Mouse (Mus musculus) thymus, adult 18-20 months (tissue): ENCODE results near the gene Csnk1d.
A peak's percentile ranks its signal among the peaks of the same experiment; 100 is the strongest.

Experiments used
- DNase-seq, 2 experiments: peaks; one replicate each; pipeline ENCODE4 v3.0.0; 2022; ENCODE audit warnings: mixed read lengths in 2 of 2

Gene Csnk1d

GRCm38 (mm10) chr11:120951731-120952730 is 39.1 kb downstream of the Csnk1d start:
- DNase-seq: no peak

DNA sequence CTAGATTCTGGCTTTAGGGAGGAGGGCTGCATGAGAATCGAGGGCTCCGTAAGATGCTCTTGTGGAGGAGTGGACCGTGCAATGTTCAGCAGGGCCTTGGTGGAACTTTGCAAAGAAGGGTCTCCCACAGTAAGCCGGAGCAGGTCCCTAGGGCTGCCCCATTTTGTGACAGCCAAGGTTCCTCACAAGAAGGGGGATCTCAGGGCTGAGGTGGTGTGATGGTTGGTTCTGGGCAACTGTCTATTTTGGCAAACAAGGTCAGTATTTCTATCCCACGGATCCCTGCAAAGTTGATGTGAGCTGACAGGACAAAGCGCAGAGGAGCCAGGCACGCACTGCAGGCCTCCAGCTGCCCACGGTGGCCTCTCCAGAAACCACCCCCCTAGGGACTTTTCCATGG is 39.9 kb downstream of the Csnk1d start:
- DNase-seq: no peak

DNA sequence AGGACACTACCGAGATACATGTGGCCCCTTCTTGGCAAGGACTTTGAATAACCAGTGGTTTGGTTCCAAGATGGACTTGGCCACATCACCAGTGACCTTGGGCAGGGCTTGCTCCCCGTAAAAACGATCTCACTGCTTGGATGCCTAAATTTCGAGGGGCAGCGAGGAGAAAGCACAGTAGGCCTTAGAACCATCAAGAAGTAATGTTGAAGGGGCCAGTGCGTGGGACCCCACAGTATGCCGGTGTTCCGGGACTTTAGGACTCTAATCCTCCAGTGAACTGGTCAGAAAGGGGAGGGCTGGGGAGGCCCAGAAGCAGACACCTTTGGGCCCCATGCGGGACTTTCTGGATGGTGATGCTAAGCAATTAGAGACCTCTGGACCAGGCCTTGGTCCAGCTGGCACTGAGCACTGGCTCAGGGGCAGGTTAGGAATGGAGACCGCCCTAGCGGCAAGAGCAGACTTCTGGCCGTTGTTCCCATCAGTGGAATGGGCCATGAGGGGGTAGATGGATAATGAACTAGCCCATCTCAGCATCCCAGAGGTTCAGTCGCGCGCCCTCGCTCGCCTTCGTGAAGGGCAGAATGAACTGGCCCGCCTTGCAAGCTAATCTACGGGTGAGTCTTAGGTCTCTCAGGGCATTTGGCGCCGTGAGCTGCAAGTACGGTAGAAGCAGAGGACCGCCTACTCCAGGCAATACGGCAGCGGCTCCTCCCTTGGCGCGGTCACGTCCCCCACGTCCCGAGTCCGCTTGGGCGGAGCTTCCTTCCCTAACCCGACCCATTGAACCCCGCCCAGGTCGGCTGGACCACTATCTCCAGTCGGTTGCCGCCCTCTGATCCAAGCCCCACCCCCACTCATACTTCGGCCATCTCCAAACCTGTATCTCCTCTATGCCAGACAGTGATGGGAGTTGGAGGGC is 40.6 kb downstream of the Csnk1d start:
- DNase-seq: peak; percentile 57 to 61

DNA sequence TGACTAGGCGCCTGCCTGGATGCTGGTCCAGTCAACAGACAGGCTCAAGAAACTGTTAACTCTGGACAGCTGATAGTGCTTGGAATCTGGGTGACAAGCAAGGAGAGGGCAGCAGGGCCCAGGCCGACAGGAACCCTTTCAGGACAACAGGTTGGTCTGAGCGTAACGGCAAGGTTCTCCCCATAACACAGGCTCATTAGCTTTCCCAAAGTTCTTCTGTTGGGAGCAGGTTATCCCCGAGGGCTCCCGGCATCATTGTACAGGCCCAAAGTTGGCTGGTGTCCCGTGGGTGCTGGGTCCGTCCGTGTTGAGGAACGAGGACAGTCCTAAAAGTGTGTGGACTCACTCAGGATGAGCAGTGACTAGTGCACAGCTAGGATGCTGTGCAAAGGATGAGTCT is 41.3 kb downstream of the Csnk1d start:
- DNase-seq: no peak

DNA sequence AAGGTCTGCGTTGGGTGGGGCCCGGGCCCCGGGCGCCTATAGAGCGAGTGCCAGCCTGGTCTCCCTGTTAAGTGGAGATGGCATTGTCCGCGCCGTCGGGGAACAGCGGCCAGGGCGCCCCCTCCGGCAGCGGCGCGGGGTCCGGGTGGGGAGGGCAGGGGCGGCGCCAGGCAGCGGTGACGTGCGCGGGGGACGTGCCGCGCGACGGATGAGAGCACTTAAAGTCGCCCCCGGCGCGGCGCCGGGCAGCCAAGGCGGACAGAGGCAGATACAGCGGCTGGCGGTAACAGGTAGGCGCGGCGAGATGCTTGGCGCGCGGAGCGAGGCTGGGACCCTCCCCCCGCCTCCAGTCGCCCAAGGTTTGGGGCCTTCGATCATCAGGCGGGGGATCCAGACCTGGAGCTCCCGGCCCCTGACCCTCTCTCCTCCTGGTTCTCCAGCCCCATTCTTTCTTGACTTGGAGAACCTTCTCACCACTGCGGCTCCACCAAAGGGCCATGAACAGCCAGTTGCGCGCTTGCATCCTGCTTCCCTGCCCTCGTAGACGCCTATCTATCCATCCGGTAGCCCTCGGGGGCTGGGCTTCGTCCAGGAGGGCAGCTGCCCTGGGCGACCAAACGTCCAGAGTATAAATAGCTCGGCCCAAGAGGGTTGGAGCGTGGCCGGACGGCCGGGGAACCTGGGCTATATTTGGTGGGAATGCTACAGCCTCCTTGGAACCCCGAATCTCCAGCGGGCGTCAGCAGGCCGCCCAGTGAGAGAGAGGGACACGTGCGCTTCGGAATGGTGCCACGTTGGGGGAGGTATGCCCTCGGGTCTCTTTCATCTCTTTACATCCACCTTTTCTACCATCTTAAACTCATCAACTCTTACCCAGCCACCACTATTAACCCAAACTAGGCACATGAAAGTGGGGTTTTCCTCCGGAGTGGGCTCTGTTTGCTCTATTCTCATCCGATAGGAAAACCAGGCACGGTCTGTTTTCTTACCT is 42.0 kb downstream of the Csnk1d start:
- DNase-seq: no peak

DNA sequence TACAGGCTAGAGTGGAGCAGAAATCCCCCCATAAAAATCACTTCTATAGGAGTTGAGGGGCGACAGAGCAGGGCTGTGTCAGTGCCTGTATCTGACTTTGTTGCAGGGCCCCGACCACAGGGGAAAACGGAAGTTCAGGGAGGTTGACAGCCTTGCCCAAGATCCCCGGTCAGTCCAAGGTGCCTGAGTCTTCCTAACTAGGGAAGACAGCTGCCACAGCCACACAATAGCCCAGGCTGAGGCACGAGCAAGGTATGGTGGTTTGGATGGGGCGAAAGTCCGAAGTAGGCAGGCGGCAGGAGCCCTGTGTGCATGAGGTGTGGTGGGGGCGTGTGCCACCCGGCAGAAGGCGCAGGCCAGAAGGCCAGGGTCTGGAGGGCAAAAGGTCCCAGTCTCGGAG is 42.8 kb downstream of the Csnk1d start, which contains the start of gene Slc16a3:
TSS of gene Slc16a3 (plus strand) at position 153 of the 400 bp plus-strand sequence.
- DNase-seq: no peak

DNA sequence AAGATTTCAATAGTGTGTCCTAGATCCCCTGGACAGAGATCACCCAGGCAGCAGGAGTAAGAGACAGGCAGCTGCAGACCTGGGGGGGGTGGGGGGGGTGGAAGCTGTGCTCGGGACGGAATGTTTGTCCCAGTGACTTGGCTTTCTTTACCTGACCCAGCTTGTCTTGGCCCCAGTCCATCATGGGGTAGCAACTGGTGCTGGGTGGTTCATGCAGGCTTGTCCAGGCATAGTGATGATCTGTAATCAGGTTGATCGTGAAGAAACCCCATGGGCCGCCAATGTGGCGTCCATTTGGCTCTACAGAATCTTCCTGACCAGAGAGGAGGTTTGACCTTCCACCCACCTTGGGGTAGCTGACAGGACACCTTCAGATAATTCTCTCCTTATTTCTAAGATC is 45.2 kb downstream of the Csnk1d start:
- DNase-seq: no peak

GRCm38 (mm10) chr11:120945266-120945665 is 45.9 kb downstream of the Csnk1d start:
- no peak for DNase-seq

DNA sequence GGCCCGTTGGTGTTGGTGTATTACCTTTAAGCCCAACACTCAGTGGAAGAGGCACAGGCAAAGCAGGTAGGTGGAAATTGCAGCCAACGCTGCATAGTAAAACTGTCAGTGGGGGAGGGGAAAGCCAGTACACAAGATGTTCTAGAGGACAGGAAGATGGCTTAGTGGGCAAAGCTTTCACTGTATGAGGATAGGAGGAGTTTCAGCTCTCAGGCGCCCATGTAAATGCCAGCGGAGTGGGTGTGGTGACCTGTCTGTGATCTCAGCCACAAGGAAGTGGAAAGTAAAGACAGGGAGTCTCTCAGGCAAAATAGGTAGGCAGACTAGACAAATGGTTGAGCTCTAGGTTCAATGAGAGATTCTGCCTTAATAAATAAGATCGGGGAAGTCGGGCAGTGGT is 50.2 kb downstream of the Csnk1d start:
- no peak for DNase-seq

- no peak for DNase-seq
These were observed 51.3 kb downstream of the Csnk1d start for GRCm38 (mm10) chr11:120939712-120940341.

DNA sequence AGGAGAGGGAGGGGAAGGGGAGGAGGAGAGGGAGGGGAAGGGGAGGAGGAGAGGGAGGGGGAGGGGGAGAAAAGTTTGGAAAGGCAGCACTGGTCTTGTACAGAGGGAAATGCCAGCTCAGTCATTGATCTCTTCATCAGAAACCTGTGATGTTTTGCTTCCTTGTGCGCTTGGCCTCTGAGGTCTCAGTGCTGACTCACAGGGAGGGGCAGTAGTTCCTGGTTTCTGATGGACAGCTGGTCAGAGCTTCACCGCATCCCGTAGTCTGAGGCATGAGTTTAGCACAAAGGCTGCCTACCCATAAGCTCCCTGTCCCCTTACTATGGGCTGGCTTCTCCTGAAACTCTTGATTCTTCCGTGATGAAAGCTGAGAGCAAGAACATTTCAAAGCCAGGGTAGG is 52.3 kb downstream of the Csnk1d start:
- no peak for DNase-seq

DNA sequence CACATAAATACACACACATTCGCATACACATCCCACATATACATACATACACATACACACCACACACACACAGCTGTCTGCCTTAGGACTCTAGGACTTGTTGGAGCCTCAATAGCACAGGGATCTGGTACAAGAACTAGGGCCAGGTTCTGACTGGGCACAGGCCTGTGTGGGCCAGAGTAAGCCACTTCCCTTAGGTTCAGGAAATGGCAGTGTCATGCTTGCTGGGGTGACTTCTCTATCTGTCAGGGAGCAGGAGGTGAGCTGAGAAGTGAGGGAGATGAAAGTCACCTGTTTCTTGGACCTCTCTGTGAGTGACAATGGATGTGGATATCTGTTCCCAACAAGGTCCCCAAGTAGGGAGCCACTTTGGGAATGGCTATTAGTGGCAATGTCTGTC is 53.2 kb downstream of the Csnk1d start:
- DNase-seq: no peak

DNA sequence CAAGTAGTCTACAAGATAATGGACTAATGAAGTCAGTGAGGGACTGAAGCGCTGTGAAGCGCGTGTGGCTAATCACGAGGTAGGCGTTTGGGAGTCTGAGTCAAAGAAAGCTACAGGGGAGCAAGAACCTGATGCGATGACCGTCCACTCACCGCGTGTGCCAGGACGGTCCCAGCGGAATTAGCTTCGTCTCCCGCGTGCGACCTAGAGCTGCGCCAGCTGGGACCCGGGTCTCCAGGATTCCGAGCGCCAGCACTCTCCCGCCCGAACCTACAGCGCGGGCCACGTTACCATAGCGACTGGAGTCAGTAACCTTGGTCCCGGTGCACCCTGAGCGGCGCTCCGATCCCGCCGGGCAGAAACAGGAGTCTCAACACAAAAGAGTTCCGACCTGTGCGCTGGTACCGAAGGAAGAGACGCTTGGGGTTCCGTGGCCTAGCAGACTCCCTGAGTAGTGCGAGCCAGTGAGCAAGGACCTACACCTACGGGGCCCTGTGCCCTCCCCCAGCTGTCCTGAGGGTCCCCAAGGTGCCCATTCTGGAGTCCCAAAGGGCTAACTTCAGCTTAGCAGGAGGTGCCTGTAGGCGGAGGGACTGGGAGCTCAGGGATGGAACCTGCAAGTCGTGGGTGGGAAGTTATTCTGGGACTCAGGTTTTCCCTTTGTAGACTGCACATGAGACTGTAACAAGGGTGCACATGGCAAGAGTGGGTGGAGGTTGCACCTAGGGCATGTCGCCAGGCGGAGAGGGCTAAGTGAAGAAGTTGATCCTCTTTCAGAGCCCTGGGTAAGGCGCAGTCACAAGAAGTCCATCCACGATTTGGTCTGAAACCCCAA is 58.3 kb downstream of the Csnk1d start, which contains the start of gene Ccdc57:
TSS of gene Ccdc57 (minus strand) at position 309 of the 835 bp plus-strand sequence.
- peak; percentile 54 to 68 for DNase-seq

GRCm38 (mm10) chr11:120931479-120931878 is 59.7 kb downstream of the Csnk1d start:
- DNase-seq: no peak

- DNase-seq: no peak
These were observed 62.7 kb downstream of the Csnk1d start for GRCm38 (mm10) chr11:120928468-120928867.

DNA sequence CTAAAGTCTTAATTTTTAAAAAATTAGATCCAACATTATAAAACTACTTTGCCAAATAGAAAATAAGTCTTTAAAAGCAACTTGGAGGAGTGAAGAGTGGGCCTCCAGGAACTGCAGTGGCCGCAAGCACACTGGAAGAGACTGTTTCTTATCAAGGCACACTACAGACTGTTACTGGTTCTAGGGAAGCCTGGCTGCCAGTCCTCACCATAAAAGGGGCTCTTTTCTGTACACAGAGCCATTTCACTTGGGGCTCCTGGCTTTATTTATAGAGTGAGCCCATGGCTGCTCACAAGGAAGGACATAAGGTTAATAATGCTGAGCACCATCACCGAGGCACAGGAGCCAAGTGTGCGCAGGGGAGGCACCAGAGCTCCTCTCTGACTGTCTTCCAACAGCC is 68.6 kb downstream of the Csnk1d start:
- no peak for DNase-seq

GRCm38 (mm10) chr11:120917756-120918155 is 73.4 kb downstream of the Csnk1d start:
- DNase-seq: no peak

GRCm38 (mm10) chr11:120916477-120916876 is 74.7 kb downstream of the Csnk1d start:
- peak in 1 of 2 experiments; percentile 31 for DNase-seq

DNA sequence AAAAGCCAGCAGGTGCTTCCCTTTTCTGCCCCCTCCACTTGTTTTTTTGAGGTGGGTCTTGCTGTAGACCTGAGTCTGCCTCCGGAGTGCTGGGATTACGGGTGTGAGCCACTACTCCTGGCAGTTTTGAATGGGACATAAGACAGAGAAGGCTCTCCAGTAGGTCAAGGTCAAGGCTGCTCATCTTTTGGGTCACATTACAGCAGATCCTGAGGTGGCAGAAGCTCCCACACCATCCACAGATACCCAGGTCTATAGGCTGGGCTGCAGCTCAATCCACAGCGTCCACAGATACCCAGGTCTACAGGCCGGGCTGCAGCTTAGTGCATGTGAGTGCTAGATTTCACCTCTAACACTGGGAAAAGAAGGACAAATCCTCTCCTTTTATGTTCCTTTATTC is 77.3 kb downstream of the Csnk1d start:
- no peak for DNase-seq
